Mouse (Mus musculus) MEL (cell line): Measurements from ENCODE around the gene Natd1. TPM values are rescaled to one million over a fixed set of nuclear protein-coding genes. Genes with fewer than 3 reads are reported as not detected.
A peak's percentile ranks its signal among the peaks of the same experiment; 100 is the strongest.
"Not testable (repeated sequence)": the region's sequence is repeated elsewhere in the genome, so short reads cannot be mapped to it uniquely, and the experiment has no call there.

ENCODE experiments used
- DNase-seq: peaks from one replicate; pipeline ENCODE4 v3.0.0; 2011; ENCODE audit warnings: low read depth, low spot score
- H3K27ac ChIP-seq: 2 replicates; pipeline ENCODE4 v1.5.1; 2012; ENCODE audit warnings: low read depth, mild to moderate bottlenecking, control low read depth, low read length, moderate library complexity; ENCODE audit not compliant: control insufficient read depth
- H3K27me3 ChIP-seq, 2 experiments: fragments of 150-350 bp in 1 of 2; sonication (generic) in 1 of 2; 2 replicates each; pipeline ENCODE4 v1.6.1; 2012; ENCODE audit warnings: low read length in 2 of 2, mild to moderate bottlenecking in 2 of 2, improper control_type of control experiment in 1 of 2, moderate library complexity in 1 of 2; ENCODE audit not compliant: insufficient read depth in 2 of 2, control insufficient read depth in 1 of 2
- H3K36me3 ChIP-seq, 2 experiments: 2 replicates each; pipeline ENCODE4 v1.6.1; 2012 to 2014; ENCODE audit warnings: low read length in 2 of 2, improper control_type of control experiment in 1 of 2, inconsistent platforms in 1 of 2, mild to moderate bottlenecking in 1 of 2; ENCODE audit not compliant: insufficient read depth in 2 of 2, control insufficient read depth in 1 of 2
- H3K4me1 ChIP-seq, 2 experiments: fragments of 150-350 bp in 1 of 2; sonication (generic) in 1 of 2; 2 replicates each; pipeline ENCODE4 v1.6.1; 2012; ENCODE audit warnings: low read length in 2 of 2, improper control_type of control experiment in 1 of 2, mild to moderate bottlenecking in 1 of 2; ENCODE audit not compliant: insufficient read depth in 2 of 2, control insufficient read depth in 1 of 2
- H3K4me3 ChIP-seq, 2 experiments: fragments of 150-350 bp in 1 of 2; sonication (generic) in 1 of 2; 2 replicates each; pipeline ENCODE4 v1.5.1; 2012; ENCODE audit warnings: low read depth in 2 of 2, low read length in 2 of 2, mild to moderate bottlenecking in 2 of 2, moderate library complexity in 2 of 2, control low read depth in 1 of 2, improper control_type of control experiment in 1 of 2; ENCODE audit not compliant: control insufficient read depth in 1 of 2, insufficient read depth in 1 of 2
- H3K79me2 ChIP-seq: 2 replicates; pipeline ENCODE4 v1.6.1; 2012; ENCODE audit warnings: mild to moderate bottlenecking, low read length, moderate library complexity; ENCODE audit not compliant: control insufficient read depth, poor library complexity, insufficient read depth
- H3K9ac ChIP-seq: 2 replicates; pipeline ENCODE4 v1.6.1; 2012; ENCODE audit warnings: low read depth, mild to moderate bottlenecking, control low read depth, low read length, moderate library complexity; ENCODE audit not compliant: control insufficient read depth, poor library complexity, severe bottlenecking
- H3K9me3 ChIP-seq: fragments of 150-350 bp; sonication (generic); replicated peaks from 2 replicates; pipeline ENCODE4 v1.6.1; 2012; ENCODE audit warnings: mild to moderate bottlenecking, low read length, improper control_type of control experiment, moderate library complexity; ENCODE audit not compliant: insufficient read depth
- BHLHE40 ChIP-seq: IDR thresholded peaks from 2 replicates; pipeline ENCODE4 v1.6.1; 2012; ENCODE audit warnings: low read depth, mild to moderate bottlenecking, inconsistent platforms, low read length, improper control_type of control experiment, borderline replicate concordance
- ELF1 ChIP-seq: IDR thresholded peaks from 2 replicates; pipeline ENCODE4 v1.6.1; 2014; ENCODE audit warnings: low read depth, mild to moderate bottlenecking, inconsistent platforms, low read length, improper control_type of control experiment, moderate library complexity
- EP300 ChIP-seq, 2 experiments: IDR thresholded peaks; 2 replicates each; pipeline ENCODE4 v1.6.1; 2011; ENCODE audit warnings: improper control_type of control experiment in 2 of 2, low read length in 2 of 2, low read depth in 1 of 2, mild to moderate bottlenecking in 1 of 2
- GABPA ChIP-seq: IDR thresholded peaks from 2 replicates; pipeline ENCODE4 v1.6.1; 2012; ENCODE audit warnings: low read depth, mild to moderate bottlenecking, inconsistent platforms, low read length, improper control_type of control experiment, moderate library complexity
- JUND ChIP-seq: IDR thresholded peaks from 2 replicates; pipeline ENCODE4 v1.6.1; 2011; ENCODE audit warnings: low read depth, mild to moderate bottlenecking, improper control_type of control experiment, low read length
- MAZ ChIP-seq: IDR thresholded peaks from 2 replicates; pipeline ENCODE4 v1.6.1; 2012; ENCODE audit warnings: low read depth, mild to moderate bottlenecking, inconsistent platforms, low read length, improper control_type of control experiment
- MXI1 ChIP-seq: IDR thresholded peaks from 2 replicates; pipeline ENCODE4 v1.6.1; 2011; ENCODE audit warnings: mild to moderate bottlenecking, low read depth, low read length, improper control_type of control experiment
- MYC ChIP-seq: IDR thresholded peaks from 2 replicates; pipeline ENCODE4 v1.6.1; 2011; ENCODE audit warnings: low read depth, mild to moderate bottlenecking, low read length, improper control_type of control experiment, moderate library complexity
- NRF1 ChIP-seq: IDR thresholded peaks from 2 replicates; pipeline ENCODE4 v1.6.1; 2014; ENCODE audit warnings: low read depth, mild to moderate bottlenecking, inconsistent platforms, low read length, improper control_type of control experiment, moderate library complexity; ENCODE audit not compliant: poor library complexity, insufficient read depth, severe bottlenecking
- POLR2AphosphoS2 ChIP-seq: IDR thresholded peaks from 2 replicates; pipeline ENCODE4 v1.6.1; 2011; ENCODE audit warnings: low read length, improper control_type of control experiment
- RCOR1 ChIP-seq: IDR thresholded peaks from 2 replicates; pipeline ENCODE4 v1.6.1; 2012; ENCODE audit warnings: low read depth, mild to moderate bottlenecking, inconsistent platforms, low read length, improper control_type of control experiment
- TBP ChIP-seq: IDR thresholded peaks from 2 replicates; pipeline ENCODE4 v1.8.0; 2011; ENCODE audit warnings: low read depth, low read length, improper control_type of control experiment
- UBTF ChIP-seq: IDR thresholded peaks from 2 replicates; pipeline ENCODE4 v1.6.1; 2012; ENCODE audit warnings: low read depth, mild to moderate bottlenecking, inconsistent platforms, low read length, improper control_type of control experiment, moderate library complexity, borderline replicate concordance; ENCODE audit not compliant: insufficient read depth
- USF2 ChIP-seq, 2 experiments: IDR thresholded peaks; 2 replicates each; pipeline ENCODE4 v1.6.1; 2011 to 2012; ENCODE audit warnings: improper control_type of control experiment in 2 of 2, low read length in 2 of 2, borderline replicate concordance in 1 of 2, inconsistent platforms in 1 of 2, low read depth in 1 of 2, mild to moderate bottlenecking in 1 of 2; ENCODE audit not compliant: insufficient read depth in 1 of 2
- ZC3H11A ChIP-seq: IDR thresholded peaks from 2 replicates; pipeline ENCODE4 v1.6.1; 2012; ENCODE audit warnings: low read depth, mild to moderate bottlenecking, inconsistent platforms, low read length, improper control_type of control experiment
- ZKSCAN1 ChIP-seq: IDR thresholded peaks from 2 replicates; pipeline ENCODE4 v1.6.1; 2012; ENCODE audit warnings: low read depth, mild to moderate bottlenecking, inconsistent platforms, low read length, improper control_type of control experiment, moderate library complexity
- ZNF384 ChIP-seq: IDR thresholded peaks from 2 replicates; pipeline ENCODE4 v1.6.1; 2012; ENCODE audit warnings: low read depth, mild to moderate bottlenecking, inconsistent platforms, low read length, improper control_type of control experiment
- polyA plus RNA-seq, 2 experiments: library from polyadenylated mRNA; stranded (reverse) in 1 of 2; unstranded in 1 of 2; fragments of >175 nt in 1 of 2; fragments of >200 nt in 1 of 2; gene quantifications; 2 replicates each; pipeline versions ENCODE4 v1.2.1 to v1.2.4; 2012; ENCODE audit warnings: low replicate concordance in 2 of 2, low read depth in 1 of 2; ENCODE audit not compliant: insufficient read length in 2 of 2, insufficient read depth in 1 of 2, missing spikeins in 1 of 2
- total RNA-seq: library from RNA; depleted of rRNA; stranded (reverse); fragments of 300-350 nt; gene quantifications from 2 replicates; pipeline ENCODE4 v1.2.3, GENCODE M21; 2012

Natd1 gene
- total and polyA plus RNA-seq, 3 experiments: 3.0 to 10.9 TPM; not detected in 1

- H3K9ac ChIP-seq: not testable (repeated sequence)
- TF ChIP-seq TBP: 0 out of 2 replicates have a peak, but pooled peaks have one; percentile 45
- TF ChIP-seq, all 39 proteins: peak for 1; not testable (repeated sequence) for 38
- H3K36me3 ChIP-seq, H3K27me3 ChIP-seq, DNase-seq, H3K4me1 ChIP-seq, H3K27ac ChIP-seq, H3K9me3 ChIP-seq, H3K4me3 ChIP-seq, H3K79me2 ChIP-seq: not testable (repeated sequence)
Observed at GRCm38 (mm10) chr11:60886986-60887385, 27.6 kb downstream of the Natd1 start.

- Histone ChIP-seq H3K27me3 (no peaks in the 10 kb centered on the region), H3K4me3 (no peak overlapping the region), H3K36me3 (peaks cover 0 to 6% of the 10 kb centered on the region in 2 experiments; a peak in 2 of 4 replicates), H3K9me3 (no peaks in the 10 kb centered on the region), H3K27ac (no peak overlapping the region), H3K4me1 (peaks cover 2 to 5% of the 10 kb centered on the region in 2 experiments; a peak in 2 of 4 replicates), H3K9ac (no peak overlapping the region), H3K79me2 (peaks cover 17% of the 10 kb centered on the region)
- TF ChIP-seq MYC: no peak
- no peak for TF ChIP-seq POLR2AphosphoS2
- no peak for TF ChIP-seq NRF1
- no peak for TF ChIP-seq ZC3H11A
- TF ChIP-seq MAZ: no peak
- TF ChIP-seq UBTF: no peak
- TF ChIP-seq MXI1: no peak
- no peak for TF ChIP-seq ELF1
- TF ChIP-seq GABPA: no peak
- no peak for TF ChIP-seq JUND
- no peak for TF ChIP-seq BHLHE40
- no peak for TF ChIP-seq EP300 (IDR thresholded peaks at IDR 0.05; ENCODE audit: low read depth in 1 of 2, low read length in 2 of 2)
- no peak for TF ChIP-seq RCOR1
- TF ChIP-seq USF2 (IDR thresholded peaks at IDR 0.05; ENCODE audit: borderline replicate concordance in 1 of 2, insufficient read depth in 1 of 2, low read depth in 1 of 2, low read length in 2 of 2): no peak
- no peak for TF ChIP-seq ZKSCAN1
- TF ChIP-seq ZNF384: no peak
- no peak for DNase-seq
Observed at GRCm38 (mm10) chr11:60882386-60882785, 32.2 kb downstream of the Natd1 start.
